8 mouse cellular contexts compared by ENCODE assay signal in genomic region chr14:16242947-16243602, GRCm38 (mm10). TPM values are rescaled to one million over a fixed set of nuclear protein-coding genes. Genes with fewer than 3 reads are reported as not detected.
DNase-seq lines count a peak whose midpoint lies in the region; ATAC-seq and TF ChIP-seq lines count a peak whose summit lies in the region.

No protein-coding gene starts in this region.

- peak overlapping the region; percentile 79 for H3K27ac ChIP-seq in hindbrain, embryonic 14.5 days

- H3K9ac ChIP-seq in hindbrain, embryonic 14.5 days: peak overlapping the region; percentile 73

- H3K27me3 ChIP-seq in Patski: no peaks in the 10 kb centered on the region
- H3K27me3 ChIP-seq in hindbrain, embryonic 14.5 days (ENCODE audit: control insufficient read depth, insufficient read depth, low read length): no peaks in the 10 kb centered on the region

- ATAC-seq in Patski: peak; percentile 92
- ATAC-seq in hindbrain, embryonic 14.5 days (ENCODE audit: low FRiP score): peak; percentile 93

- TF ChIP-seq CTCF in Patski (IDR thresholded peaks at IDR 0.05): no peak

- H3K4me2 ChIP-seq in hindbrain, embryonic 14.5 days (replicated peaks): peak overlapping the region; percentile 67

- H3K36me3 ChIP-seq in hindbrain, embryonic 14.5 days (replicated peaks; ENCODE audit: control insufficient read depth, insufficient read depth): no peaks in the 10 kb centered on the region

- peak overlapping the region; percentile 53 for H3K4me3 ChIP-seq in hindbrain, embryonic 14.5 days (replicated peaks; ENCODE audit: low read length)

- in situ Hi-C loops in Patski (cut with MboI; ENCODE audit: low pct_unique_long_range_greater_than_20kb): loop anchor here (5.0 to 10.0 kb wide), 2 partner anchors 124 to 272 kb away; partner anchors contain the start of gene Top2b

- H3K4me1 ChIP-seq in hindbrain, embryonic 14.5 days (replicated peaks; ENCODE audit: control insufficient read depth, insufficient read depth, low read length): peaks cover 12% of the 10 kb centered on the region; the same call in 1 of the 2 replicates

- 4% methylated on average over 34 of the region's 34 CpGs for WGBS in hindbrain, embryonic 14.5 days

- CTCF ChIA-PET in Patski (lab: Charles Lee): interaction anchor here (1.3 to 1.5 kb wide), 3 partner anchors 10 to 137 kb away, joined by 3 to 6 read pairs (median 3); no protein-coding TSS in a partner anchor

- H3K9me3 ChIP-seq in hindbrain, embryonic 14.5 days (ENCODE audit: control insufficient read depth, low read length): no peaks in the 10 kb centered on the region

- POLR2A ChIA-PET in Patski (lab: Charles Lee): interaction anchor here (1.1 to 2.0 kb wide), 2 partner anchors 9 to 121 kb away, joined by 3 to 6 read pairs; no protein-coding TSS in a partner anchor

- peak; percentile 30 for DNase-seq in Patski (ENCODE audit: low read depth, low spot score)
- peak; percentile 92 for DNase-seq in cerebellum, postnatal 36 days
- peak; percentile 90 to 93 for DNase-seq in frontal cortex, postnatal 36 days (ENCODE audit: low spot score in 2 of 2)
- peak; percentile 79 for DNase-seq in hindbrain, embryonic 14.5 days (ENCODE audit: low spot score)
- peak; percentile 88 to 89 for DNase-seq in layer of hippocampus, postnatal 36 days
- DNase-seq in lung, postnatal 25 days (ENCODE audit: low spot score): peak; percentile 92
- peak; percentile 71 for DNase-seq in retina, adult 2 months (ENCODE audit: low read depth, low spot score)
- peak; percentile 93 for DNase-seq in thymus, postnatal 25 days

RNA-seq across cellular contexts. Expression of gene Ngly1, which starts 6.0 kb away (rescaled TPM):
- polyA plus RNA-seq in Patski (2021): 29.6 TPM
- polyA plus RNA-seq in hindbrain, embryonic 14.5 days (2014; fragmentation: Nextera tagmentation; extraction: Ambion mirVana): 27.8 and 30.6 TPM in 2 replicates
- total RNA-seq in layer of hippocampus, postnatal 36 days (2021): 10 to 100 TPM; 30.0 to 36.1 TPM

RNA-seq across cellular contexts. Expression of gene Oxsm, which starts 6.5 kb away (rescaled TPM):
- 14.8 TPM for polyA plus RNA-seq in Patski (2021)
- polyA plus RNA-seq in hindbrain, embryonic 14.5 days (2014; fragmentation: Nextera tagmentation; extraction: Ambion mirVana): 1.5 and 2.0 TPM in 2 replicates
- total RNA-seq in layer of hippocampus, postnatal 36 days (2021): 1 to 10 TPM; 9.6 to 10.0 TPM

Comparison
In these comparisons a context has a peak if more than half of its experiments do, and no peak if none do; other contexts are left out.
1. Peak in every context shown above with its lines: DNase-seq, ATAC-seq, H3K4me3 ChIP-seq and H3K27ac ChIP-seq.
2. DNase-seq: peak in every context shown above with its lines; median percentile 93 in thymus, postnatal 25 days; 92 in cerebellum, postnatal 36 days; 92 in lung, postnatal 25 days; 92 in frontal cortex, postnatal 36 days; 88 in layer of hippocampus, postnatal 36 days; 79 in hindbrain, embryonic 14.5 days; 71 in retina, adult 2 months; 30 in Patski.